Comparison of ENCODE assay signal across 8 mouse cellular contexts in genomic region chr11:117072128-117072527, GRCm38 (mm10). TPM values are rescaled to one million over a fixed set of nuclear protein-coding genes. Genes with fewer than 3 reads are reported as not detected.
A peak's percentile ranks its signal among the peaks of the same experiment; 100 is the strongest.
DNase-seq lines count a peak whose midpoint lies in the region; ATAC-seq and TF ChIP-seq lines count a peak whose summit lies in the region.

No protein-coding gene starts in this region.

- no peak for TF ChIP-seq POLR2A in cortical plate, adult 2 months (IDR thresholded peaks at IDR 0.05; ENCODE audit: extremely low read depth, insufficient read depth, low read length)
- TF ChIP-seq POLR2A in testis, adult 2 months (IDR thresholded peaks at IDR 0.05; ENCODE audit: control insufficient read depth, low read depth, low read length): 0 out of 2 replicates have a peak, but pooled peaks have one; percentile 8

- DNase-seq in 416B (ENCODE audit: low read depth) (peak; percentile 83), adipocyte (ENCODE audit: low spot score) (peak; percentile 82)
- DNase-seq in gastrocnemius, postnatal 36 days: peak; percentile 80 to 82
- peak; percentile 54 for DNase-seq in kidney, adult 11 months
- peak; percentile 65 to 78 for DNase-seq in natural killer cell, adult 2 months (ENCODE audit: low spot score in 2 of 2)

- 0 out of 2 replicates have a peak, but pooled peaks cover 12% of the 10 kb centered on the region for H3K27me3 ChIP-seq in limb, embryonic 12.5 days
- H3K27me3 ChIP-seq in testis, adult 2 months (ENCODE audit: control insufficient read depth, insufficient read depth, low read length): no peaks in the 10 kb centered on the region

- no peaks in the 10 kb centered on the region for H3K9me3 ChIP-seq in limb, embryonic 12.5 days

- H3K27ac ChIP-seq in cortical plate, adult 2 months (ENCODE audit: insufficient read depth, low read length): no peak overlapping the region
- H3K27ac ChIP-seq in limb, embryonic 12.5 days: no peak overlapping the region
- no peak overlapping the region for H3K27ac ChIP-seq in testis, adult 2 months (ENCODE audit: control insufficient read depth, insufficient read depth, low read depth, low read length)

- peak overlapping the region; percentile 20; the same call in 1 of the 2 replicates for H3K4me2 ChIP-seq in limb, embryonic 12.5 days

- H3K4me1 ChIP-seq in cortical plate, adult 2 months (ENCODE audit: control insufficient read depth, insufficient read depth, low read length): peaks cover 3% of the 10 kb centered on the region; the same call in 1 of the 2 replicates
- H3K4me1 ChIP-seq in limb, embryonic 12.5 days (replicated peaks): peaks cover 6% of the 10 kb centered on the region
- H3K4me1 ChIP-seq in testis, adult 2 months (ENCODE audit: control insufficient read depth, insufficient read depth, low read length): peaks cover 12% of the 10 kb centered on the region

- intact Hi-C loops in gastrocnemius, postnatal 36 days (cut with DNase I): loop anchor here (1.0 to 5.0 kb wide), 3 partner anchors 105 to 290 kb away; no protein-coding TSS in a partner anchor

- WGBS in limb, embryonic 12.5 days: 1% methylated on average over 13 of the region's 13 CpGs

- H3K36me3 ChIP-seq in limb, embryonic 12.5 days: no peaks in the 10 kb centered on the region
- H3K36me3 ChIP-seq in testis, adult 2 months (ENCODE audit: control insufficient read depth, insufficient read depth, low read length): no peaks in the 10 kb centered on the region

- no peak for ATAC-seq in limb, embryonic 12.5 days (ENCODE audit: insufficient number of reproducible peaks, insufficient read depth, low FRiP score, low TSS enrichment, low read depth)

- peak; percentile 90 for TF ChIP-seq CTCF in cortical plate, adult 2 months (IDR thresholded peaks at IDR 0.05; ENCODE audit: extremely low read depth, insufficient read depth, low read length)
- TF ChIP-seq CTCF in testis, adult 2 months (IDR thresholded peaks at IDR 0.05; ENCODE audit: control insufficient read depth, insufficient read depth, insufficient replicate concordance, low read depth, low read length): peak; percentile 100

- no peak overlapping the region for H3K9ac ChIP-seq in limb, embryonic 12.5 days (replicated peaks)

- no peak overlapping the region for H3K4me3 ChIP-seq in cortical plate, adult 2 months (ENCODE audit: insufficient read depth, low read length)
- H3K4me3 ChIP-seq in limb, embryonic 12.5 days (replicated peaks): no peak overlapping the region
- H3K4me3 ChIP-seq in testis, adult 2 months (ENCODE audit: control insufficient read depth, low read depth, low read length): no peak overlapping the region

RNA-seq across cellular contexts. Expression of gene Sec14l1, which starts 42.8 kb away (rescaled TPM):
- 190 and 191 TPM in 2 replicates for polyA plus RNA-seq in cortical plate, adult 2 months (2012; rRNA removed)
- total RNA-seq in gastrocnemius, postnatal 36 days (2021): 10 to 100 TPM; 37.6 to 42.9 TPM
- polyA plus RNA-seq in limb, embryonic 12.5 days (2016; fragmentation: Nextera tagmentation; extraction: Ambion mirVana): 52.6 and 57.5 TPM in 2 replicates
- polyA plus RNA-seq in testis, adult 2 months (2012; rRNA removed): 133 and 153 TPM in 2 replicates
